Mouse (Mus musculus) forebrain, embryonic 13.5 days (tissue): ENCODE data around the gene Galnt12. TPM values are rescaled to one million over a fixed set of nuclear protein-coding genes. Genes with fewer than 3 reads are reported as not detected.

Source experiments
- ATAC-seq: fragments of 200-750 bp; cut with Nextera tagmentation; 2 replicates; pipeline ENCODE4 v1.8.0; 2017
- H3K27ac ChIP-seq: fragments of 300-500 bp; sonication (generic); 2 replicates; pipeline ENCODE4 v1.5.1; 2015; ENCODE audit warnings: inconsistent platforms, mild to moderate bottlenecking, moderate library complexity
- H3K27me3 ChIP-seq: fragments of 300-500 bp; sonication (generic); 2 replicates; pipeline ENCODE4 v1.6.1; 2015; ENCODE audit warnings: mild to moderate bottlenecking, inconsistent platforms
- H3K36me3 ChIP-seq: fragments of 300-500 bp; sonication (generic); 2 replicates; pipeline ENCODE4 v1.6.1; 2015; ENCODE audit warnings: mild to moderate bottlenecking, inconsistent platforms; ENCODE audit not compliant: poor library complexity, severe bottlenecking
- H3K4me1 ChIP-seq: fragments of 300-500 bp; sonication (generic); 2 replicates; pipeline ENCODE4 v1.6.1; 2015; ENCODE audit warnings: inconsistent platforms
- H3K4me2 ChIP-seq: fragments of 300-500 bp; sonication (generic); 2 replicates; pipeline ENCODE4 v1.6.1; 2015; ENCODE audit warnings: inconsistent platforms, mild to moderate bottlenecking, moderate library complexity
- H3K4me3 ChIP-seq: fragments of 300-500 bp; sonication (generic); 2 replicates; pipeline ENCODE4 v1.5.1; 2015; ENCODE audit warnings: mild to moderate bottlenecking, inconsistent platforms
- H3K9ac ChIP-seq: fragments of 300-500 bp; sonication (generic); 2 replicates; pipeline ENCODE4 v1.6.1; 2015; ENCODE audit warnings: mild to moderate bottlenecking, inconsistent platforms
- H3K9me3 ChIP-seq: fragments of 300-500 bp; sonication (generic); replicated peaks from 2 replicates; pipeline ENCODE4 v1.6.1; 2016; ENCODE audit warnings: inconsistent platforms
- WGBS: fragments of 180-500 bp; shearing (Covaris S2); methylation state at CpG from one replicate; pipeline ENCODE4 v1.1.7; 2015; 5-methylcytosine and 5-hydroxymethylcytosine counted together
- polyA plus RNA-seq: library from polyadenylated mRNA; unstranded; fragments of >200 nt; fragmentation: Nextera tagmentation; extraction: Ambion mirVana; gene quantifications from 2 replicates; pipeline ENCODE4 v1.2.1, GENCODE M21; 2015

The Galnt12 gene
- polyA plus RNA-seq, 1 experiment from 2014 or later = 1.2 TPM

DNA sequence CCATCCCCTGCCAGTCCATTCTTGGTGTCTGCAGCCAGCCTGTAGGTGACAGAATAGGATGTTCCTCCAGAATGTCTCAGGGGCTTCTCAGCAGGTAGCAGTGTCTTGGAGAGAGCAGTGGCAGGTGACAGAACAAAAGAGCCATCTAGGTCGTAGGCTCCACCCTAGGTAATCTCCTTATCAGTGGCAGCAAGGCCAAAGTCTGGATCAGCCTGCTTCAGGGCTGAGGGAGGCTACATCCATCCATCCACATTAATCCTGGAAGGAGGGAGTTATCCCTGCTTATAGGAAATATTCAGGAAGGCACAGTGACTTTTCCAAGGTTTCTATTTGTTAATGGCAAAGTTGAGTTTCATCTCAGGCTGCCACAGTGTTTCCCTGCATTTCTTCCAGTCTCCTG is 80.6 kb downstream of the Galnt12 start:
- no peak for ATAC-seq
- H3K27ac ChIP-seq = no peak overlapping the region
- H3K4me1 ChIP-seq = no peaks in the 10 kb centered on the region
- no peaks in the 10 kb centered on the region for H3K9me3 ChIP-seq
- H3K36me3 ChIP-seq = no peaks in the 10 kb centered on the region
- H3K4me3 ChIP-seq = no peak overlapping the region
- no peak overlapping the region for H3K4me2 ChIP-seq
- no peak overlapping the region for H3K9ac ChIP-seq
- H3K27me3 ChIP-seq = no peaks in the 10 kb centered on the region
- WGBS = 32% methylated on average over 1 of the region's 1 CpGs

Other genes with a start within 250 kb of the Galnt12 start
- 0.88 and 1.5 TPM in 2 replicates for gene Gabbr2, start 100.0 kb upstream of the Galnt12 start, polyA plus RNA-seq
- gene Anks6, start 34.5 kb upstream of the Galnt12 start, polyA plus RNA-seq = 2.6 and 2.7 TPM in 2 replicates
- 2.3 and 2.4 TPM in 2 replicates for gene Col15a1, start 116.3 kb downstream of the Galnt12 start, polyA plus RNA-seq